Mouse (Mus musculus): ENCODE results near the gene Acss1.
A peak's percentile ranks its signal among the peaks of the same experiment; 100 is the strongest.

Gene Acss1

GRCm38 (mm10) chr2:150637702-150638369, 30.5 kb downstream of the Acss1 start:
- no peak for DNase-seq

GRCm38 (mm10) chr2:150635877-150636446, 32.3 kb downstream of the Acss1 start:
- DNase-seq = no peak

- no peak for DNase-seq
Measured at GRCm38 (mm10) chr2:150629255-150629654, 39.0 kb downstream of the Acss1 start.

GRCm38 (mm10) chr2:150627140-150627539, 41.2 kb downstream of the Acss1 start:
- no peak for DNase-seq

GRCm38 (mm10) chr2:150624926-150625325, 43.4 kb downstream of the Acss1 start:
- no peak for DNase-seq

GRCm38 (mm10) chr2:150623957-150624356, 44.3 kb downstream of the Acss1 start:
- peak in 1 of 2 experiments; percentile 10 for DNase-seq

GRCm38 (mm10) chr2:150621698-150622097, 46.6 kb downstream of the Acss1 start:
- DNase-seq = no peak

- no peak for DNase-seq
Measured at GRCm38 (mm10) chr2:150610097-150610496, 58.2 kb downstream of the Acss1 start.

GRCm38 (mm10) chr2:150608872-150609560, 59.3 kb downstream of the Acss1 start:
- DNase-seq = peak in 1 of 2 experiments; percentile 78

GRCm38 (mm10) chr2:150608087-150608799, 60.1 kb downstream of the Acss1 start, which contains the start of gene Apmap:
Gene Apmap (minus strand): TSS chr2:150608567.
- DNase-seq = peak; percentile 96 to 98

- no peak for DNase-seq
Measured at GRCm38 (mm10) chr2:150607086-150607485, 61.2 kb downstream of the Acss1 start.

- no peak for DNase-seq
Measured at GRCm38 (mm10) chr2:150604802-150605201, 63.5 kb downstream of the Acss1 start.

- no peak for DNase-seq
Measured at GRCm38 (mm10) chr2:150602166-150602565, 66.1 kb downstream of the Acss1 start.

GRCm38 (mm10) chr2:150600263-150600662, 68.0 kb downstream of the Acss1 start:
- DNase-seq = no peak

GRCm38 (mm10) chr2:150595411-150596190, 72.7 kb downstream of the Acss1 start:
- no peak for DNase-seq

- no peak for DNase-seq
Measured at GRCm38 (mm10) chr2:150589076-150589475, 79.2 kb downstream of the Acss1 start.

GRCm38 (mm10) chr2:150579628-150580027, 88.7 kb downstream of the Acss1 start:
- no peak for DNase-seq

- no peak for DNase-seq
Measured at GRCm38 (mm10) chr2:150578603-150579002, 89.7 kb downstream of the Acss1 start.

GRCm38 (mm10) chr2:150576256-150576655, 92.0 kb downstream of the Acss1 start:
- no peak for DNase-seq

GRCm38 (mm10) chr2:150572463-150572862, 95.8 kb downstream of the Acss1 start:
- DNase-seq = no peak

GRCm38 (mm10) chr2:150570761-150571160, 97.5 kb downstream of the Acss1 start:
- no peak for DNase-seq

- no peak for DNase-seq
Measured at GRCm38 (mm10) chr2:150569847-150570590, 98.3 kb downstream of the Acss1 start, which contains the start of gene Cst7. Gene Cst7 (plus strand): TSS chr2:150570415.

Data from lung, postnatal 4 days (tissue).